Mouse (Mus musculus): Measurements from ENCODE around the gene Gm47959. TPM values are rescaled to one million over a fixed set of nuclear protein-coding genes. Genes with fewer than 3 reads are reported as not detected.

Gene Gm47959
- not detected for polyA plus RNA-seq (2014; fragmentation: Illumina TruSeq; extraction: RNeasy Lipid Tissue Mini Kit (QIAGEN cat#74804); ENCODE audit: low read depth, low replicate concordance)

DNA sequence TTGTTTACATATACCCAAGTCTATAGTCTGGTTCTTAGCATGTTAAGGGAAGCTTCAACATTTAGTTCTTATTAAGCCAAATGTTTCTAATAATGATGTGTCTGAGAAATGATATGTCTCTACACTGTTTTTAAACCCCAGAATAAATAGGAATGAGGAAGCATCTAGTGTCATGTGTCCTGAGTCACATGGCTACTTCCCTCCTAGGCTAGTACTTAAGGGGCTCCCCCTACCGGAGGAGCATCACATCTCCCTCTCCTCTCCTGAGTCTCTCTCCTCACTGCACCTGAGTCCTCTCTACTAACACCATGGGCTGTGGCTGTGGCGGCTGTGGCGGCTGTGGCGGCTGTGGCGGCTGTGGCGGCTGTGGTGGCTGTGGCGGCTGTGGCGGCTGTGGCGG lies at the start of gene Gm47959:
Gene Gm47959 (plus strand): TSS at position 243 of the 400 bp plus-strand sequence.

DNA sequence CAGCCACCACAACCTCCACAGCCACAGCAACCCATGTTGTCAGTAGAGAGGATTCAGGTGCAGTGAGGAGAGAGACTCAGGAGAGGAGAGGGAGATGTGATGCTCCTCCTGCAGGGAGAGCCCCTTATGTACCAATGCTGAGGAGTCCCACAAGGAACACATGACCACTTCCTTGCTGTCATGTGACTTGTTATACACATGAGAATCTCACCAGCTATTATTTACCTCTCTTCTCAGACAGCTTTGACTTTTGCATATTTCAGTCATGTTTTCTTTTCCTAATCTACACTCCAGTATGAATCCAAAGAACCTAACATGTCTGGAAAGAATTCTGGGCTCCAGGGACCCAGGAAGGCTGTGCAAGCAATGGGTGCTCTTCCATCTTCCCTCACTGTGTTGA lies 44.4 kb upstream of the Gm47959 start, which contains the start of gene Gm7544:
Gene Gm7544 (minus strand): TSS at position 101 of the 400 bp plus-strand sequence.

GRCm38 (mm10) chr1:82959870-82960385 lies 40.4 kb upstream of the Gm47959 start, which contains the start of gene Gm47955:
Gene Gm47955 (plus strand): TSS chr1:82960286.

GRCm38 (mm10) chr1:83038109-83038672 lies 37.8 kb downstream of the Gm47959 start, which contains the start of gene Slc19a3:
Gene Slc19a3 (minus strand): TSS chr1:83038448.

DNA sequence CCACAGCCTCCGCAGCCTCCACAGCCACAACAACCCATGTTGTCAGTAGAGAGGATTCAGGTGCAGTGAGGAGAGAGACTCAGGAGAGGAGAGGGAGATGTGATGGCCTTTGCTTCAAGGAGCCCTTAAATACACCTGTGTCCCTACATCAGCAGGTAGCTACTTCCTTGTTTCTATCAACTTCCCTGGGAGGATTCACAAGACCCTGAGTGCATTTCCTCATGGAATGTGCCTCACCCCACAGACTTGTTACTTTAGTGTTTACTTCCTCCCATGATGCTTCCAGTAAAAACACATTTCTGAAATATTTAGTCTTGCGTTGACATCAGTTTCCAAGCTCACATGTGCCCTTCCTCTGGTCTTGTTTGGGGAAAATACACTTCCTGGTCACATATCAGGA lies 42.0 kb downstream of the Gm47959 start, which contains the start of gene Krtap28-10:
Gene Krtap28-10 (minus strand): TSS at position 101 of the 400 bp plus-strand sequence.

DNA sequence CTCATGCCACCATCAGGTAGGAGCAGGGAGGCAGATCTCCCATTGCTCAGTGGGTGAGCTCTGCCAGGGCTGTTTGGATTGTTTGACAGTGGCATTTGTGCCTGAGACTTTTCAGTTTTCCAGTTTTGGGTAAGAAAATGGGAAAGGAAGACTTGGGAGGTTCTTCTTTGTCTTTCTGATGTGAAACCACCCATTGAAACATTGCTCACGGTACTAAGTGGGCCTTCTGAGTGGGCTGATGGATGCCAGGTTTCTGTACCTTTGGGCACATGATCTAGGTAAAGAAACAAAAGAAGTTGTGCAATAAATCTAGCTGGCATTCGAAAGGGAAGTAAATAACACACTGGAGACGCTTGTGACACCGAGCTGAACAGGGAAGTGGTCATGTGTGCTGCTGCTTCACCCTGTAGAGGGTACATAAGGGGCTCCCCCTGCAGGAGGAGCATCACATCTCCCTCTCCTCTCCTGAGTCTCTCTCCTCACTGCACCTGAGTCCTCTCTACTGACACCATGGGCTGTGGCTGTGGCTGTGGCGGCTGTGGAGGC lies 44.6 kb downstream of the Gm47959 start, which contains the start of gene Gm47969:
Gene Gm47969 (plus strand): TSS at position 51 of the 546 bp plus-strand sequence.

Other genes starting within 250 kb of the Gm47959 start
- gene Tm4sf20, start 232.1 kb upstream of the Gm47959 start, polyA plus RNA-seq (2014; fragmentation: Illumina TruSeq; extraction: RNeasy Lipid Tissue Mini Kit (QIAGEN cat#74804); ENCODE audit: low read depth, low replicate concordance): not detected
- not detected for gene Gm47791, start 229.3 kb upstream of the Gm47959 start, polyA plus RNA-seq (2014; fragmentation: Illumina TruSeq; extraction: RNeasy Lipid Tissue Mini Kit (QIAGEN cat#74804); ENCODE audit: low read depth, low replicate concordance)
- gene Agfg1, start 161.1 kb upstream of the Gm47959 start, polyA plus RNA-seq (2014; fragmentation: Illumina TruSeq; extraction: RNeasy Lipid Tissue Mini Kit (QIAGEN cat#74804); ENCODE audit: low read depth, low replicate concordance): 18.7 TPM
- gene A030005L19Rik, start 87.2 kb upstream of the Gm47959 start, polyA plus RNA-seq (2014; fragmentation: Illumina TruSeq; extraction: RNeasy Lipid Tissue Mini Kit (QIAGEN cat#74804); ENCODE audit: low read depth, low replicate concordance): not detected
- gene A030014E15Rik, start 75.6 kb upstream of the Gm47959 start, polyA plus RNA-seq (2014; fragmentation: Illumina TruSeq; extraction: RNeasy Lipid Tissue Mini Kit (QIAGEN cat#74804); ENCODE audit: low read depth, low replicate concordance): not detected
- not detected for gene Gm6217, start 69.1 kb upstream of the Gm47959 start, polyA plus RNA-seq (2014; fragmentation: Illumina TruSeq; extraction: RNeasy Lipid Tissue Mini Kit (QIAGEN cat#74804); ENCODE audit: low read depth, low replicate concordance)
- not detected for gene A030003K21Rik, start 57.2 kb upstream of the Gm47959 start, polyA plus RNA-seq (2014; fragmentation: Illumina TruSeq; extraction: RNeasy Lipid Tissue Mini Kit (QIAGEN cat#74804); ENCODE audit: low read depth, low replicate concordance)
- gene Gm7544, start 44.5 kb upstream of the Gm47959 start, polyA plus RNA-seq (2014; fragmentation: Illumina TruSeq; extraction: RNeasy Lipid Tissue Mini Kit (QIAGEN cat#74804); ENCODE audit: low read depth, low replicate concordance): not detected
- not detected for gene Gm47955, start 40.3 kb upstream of the Gm47959 start, polyA plus RNA-seq (2014; fragmentation: Illumina TruSeq; extraction: RNeasy Lipid Tissue Mini Kit (QIAGEN cat#74804); ENCODE audit: low read depth, low replicate concordance)
- gene Slc19a3, start 37.9 kb downstream of the Gm47959 start, polyA plus RNA-seq (2014; fragmentation: Illumina TruSeq; extraction: RNeasy Lipid Tissue Mini Kit (QIAGEN cat#74804); ENCODE audit: low read depth, low replicate concordance): not detected
- not detected for gene Krtap28-10, start 41.9 kb downstream of the Gm47959 start, polyA plus RNA-seq (2014; fragmentation: Illumina TruSeq; extraction: RNeasy Lipid Tissue Mini Kit (QIAGEN cat#74804); ENCODE audit: low read depth, low replicate concordance)
- gene Gm47969, start 44.4 kb downstream of the Gm47959 start, polyA plus RNA-seq (2014; fragmentation: Illumina TruSeq; extraction: RNeasy Lipid Tissue Mini Kit (QIAGEN cat#74804); ENCODE audit: low read depth, low replicate concordance): not detected
- gene A030005K14Rik, start 58.8 kb downstream of the Gm47959 start, polyA plus RNA-seq (2014; fragmentation: Illumina TruSeq; extraction: RNeasy Lipid Tissue Mini Kit (QIAGEN cat#74804); ENCODE audit: low read depth, low replicate concordance): not detected
- gene Krtap28-13, start 60.4 kb downstream of the Gm47959 start, polyA plus RNA-seq (2014; fragmentation: Illumina TruSeq; extraction: RNeasy Lipid Tissue Mini Kit (QIAGEN cat#74804); ENCODE audit: low read depth, low replicate concordance): not detected
- gene Ccl20, start 116.2 kb downstream of the Gm47959 start, polyA plus RNA-seq (2014; fragmentation: Illumina TruSeq; extraction: RNeasy Lipid Tissue Mini Kit (QIAGEN cat#74804); ENCODE audit: low read depth, low replicate concordance): not detected
- gene Daw1, start 159.2 kb downstream of the Gm47959 start, polyA plus RNA-seq (2014; fragmentation: Illumina TruSeq; extraction: RNeasy Lipid Tissue Mini Kit (QIAGEN cat#74804); ENCODE audit: low read depth, low replicate concordance): not detected